Mouse (Mus musculus): Measurements from ENCODE around the gene Psg16. TPM values are rescaled to one million over a fixed set of nuclear protein-coding genes. Genes with fewer than 3 reads are reported as not detected.

Gene Psg16
- 0.06 and 0.09 TPM in 2 replicates for polyA plus RNA-seq (2014; fragmentation: Nextera tagmentation; extraction: Ambion mirVana)

- H3K9ac ChIP-seq (ENCODE audit: low read depth, low read length), result no peak within 1 kb of the TSS
- no peak within 1 kb of the TSS for H3K4me3 ChIP-seq (ENCODE audit: low read depth, low read length)
- H3K27me3 ChIP-seq (ENCODE audit: control insufficient read depth, insufficient read depth, low read length), result no peaks in the 10 kb centered on the region
- ATAC-seq (replicated peaks; ENCODE audit: insufficient number of reproducible peaks, low FRiP score, low TSS enrichment), result peak; percentile 46
- H3K4me2 ChIP-seq, result no peak within 1 kb of the TSS
- WGBS (ENCODE audit: insufficient replicate concordance), result 65% methylated on average over 23 of the region's 23 CpGs
- H3K36me3 ChIP-seq (ENCODE audit: control insufficient read depth, insufficient read depth, low read length), result no peaks in the 10 kb centered on the region
- no peak within 1 kb of the TSS for H3K27ac ChIP-seq (ENCODE audit: low read depth, low read length)
- H3K4me1 ChIP-seq (ENCODE audit: control insufficient read depth, insufficient read depth, low read length), result no peaks in the 10 kb centered on the region
- H3K9me3 ChIP-seq (replicated peaks; ENCODE audit: control insufficient read depth, low read length), result no peaks in the 10 kb centered on the region
Observed at GRCm38 (mm10) chr7:17073904-17074615, at the start of gene Psg16. Psg16 (plus strand) TSS chr7:17074040.

DNA sequence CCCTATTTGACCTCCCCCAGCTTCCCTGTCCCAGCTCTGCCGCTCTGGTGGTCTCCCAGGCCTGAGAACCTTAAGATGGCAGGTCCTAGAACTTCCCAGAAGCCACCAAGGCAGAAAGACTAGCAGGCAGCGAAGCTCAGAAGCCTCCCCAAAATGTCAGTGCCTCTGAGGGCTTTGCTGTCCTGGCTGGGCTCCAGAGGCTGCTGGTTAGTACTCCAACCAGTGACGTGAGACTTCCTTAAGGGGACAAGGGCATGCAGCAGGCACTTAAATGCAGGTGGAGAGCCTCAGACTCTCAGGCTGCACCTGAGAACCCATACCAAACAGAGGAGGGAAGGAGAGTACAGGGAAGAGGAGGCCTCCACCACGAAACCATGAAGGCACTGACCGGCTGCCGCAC is 49.7 kb upstream of the Psg16 start:
- H3K27ac ChIP-seq (ENCODE audit: low read depth, low read length), result peak overlapping the region; percentile 51
- H3K4me1 ChIP-seq (ENCODE audit: control insufficient read depth, insufficient read depth, low read length), result peaks cover 48% of the 10 kb centered on the region
- peaks cover 26% of the 10 kb centered on the region for H3K36me3 ChIP-seq (ENCODE audit: control insufficient read depth, insufficient read depth, low read length)
- ATAC-seq (replicated peaks; ENCODE audit: insufficient number of reproducible peaks, low FRiP score, low TSS enrichment), result no peak
- no peak overlapping the region for H3K4me3 ChIP-seq (ENCODE audit: low read depth, low read length)
- H3K4me2 ChIP-seq, result no peak overlapping the region
- H3K27me3 ChIP-seq (ENCODE audit: control insufficient read depth, insufficient read depth, low read length), result no peaks in the 10 kb centered on the region
- H3K9ac ChIP-seq (ENCODE audit: low read depth, low read length), result peak overlapping the region; percentile 2
- no peaks in the 10 kb centered on the region for H3K9me3 ChIP-seq (replicated peaks; ENCODE audit: control insufficient read depth, low read length)
- WGBS (ENCODE audit: insufficient replicate concordance), result 80% methylated on average over 6 of the region's 6 CpGs

DNA sequence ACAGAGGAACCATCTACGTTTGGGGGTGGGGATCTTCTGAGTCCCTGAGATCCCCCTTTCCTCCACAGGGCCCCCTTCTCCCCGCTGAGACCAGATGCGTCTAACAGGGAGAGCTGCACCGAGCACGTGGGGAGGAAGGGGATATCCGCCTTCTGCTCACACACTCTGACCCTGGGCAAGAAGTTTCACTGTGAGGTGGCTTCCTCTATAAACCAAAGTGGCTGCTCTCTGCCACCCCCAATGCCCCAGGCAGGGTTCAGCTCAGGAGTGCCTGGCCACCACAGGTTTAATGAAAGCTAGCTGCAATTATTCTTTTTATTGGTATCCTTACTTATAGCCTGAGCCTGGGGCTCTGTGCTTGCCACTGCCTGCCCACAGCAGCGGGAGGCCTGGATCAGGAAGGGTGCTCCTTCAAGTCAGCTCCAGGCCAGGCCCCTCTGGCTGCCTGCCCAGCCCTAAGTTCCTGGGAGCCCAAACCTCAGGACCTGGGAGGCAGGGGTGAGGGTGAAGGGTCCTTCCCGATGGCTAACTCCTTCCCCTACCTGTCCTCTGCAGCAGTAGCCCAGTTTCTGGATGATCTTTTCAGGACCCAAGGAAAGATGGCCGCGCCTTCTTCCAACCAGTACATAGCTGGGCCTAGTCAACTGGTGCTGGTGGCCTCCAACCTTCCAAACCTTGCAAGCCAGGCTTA is 48.9 kb upstream of the Psg16 start:
- Histone ChIP-seq H3K27me3 (ENCODE audit: control insufficient read depth, insufficient read depth, low read length) (no peaks in the 10 kb centered on the region), H3K36me3 (ENCODE audit: control insufficient read depth, insufficient read depth, low read length) (peaks cover 21% of the 10 kb centered on the region), H3K4me2 (peak overlapping the region; percentile 77), H3K27ac (ENCODE audit: low read depth, low read length) (no peak overlapping the region), H3K9ac (ENCODE audit: low read depth, low read length) (peak overlapping the region; percentile 30), H3K9me3 (replicated peaks; ENCODE audit: control insufficient read depth, low read length) (no peaks in the 10 kb centered on the region), H3K4me1 (ENCODE audit: control insufficient read depth, insufficient read depth, low read length) (peaks cover 48% of the 10 kb centered on the region), H3K4me3 (ENCODE audit: low read depth, low read length) (no peak overlapping the region)
- 77% methylated on average over 10 of the region's 10 CpGs for WGBS (ENCODE audit: insufficient replicate concordance)
- no peak for ATAC-seq (replicated peaks; ENCODE audit: insufficient number of reproducible peaks, low FRiP score, low TSS enrichment)

GRCm38 (mm10) chr7:17025505-17025894 is 48.3 kb upstream of the Psg16 start:
- Histone ChIP-seq H3K4me2 (peak overlapping the region; percentile 77), H3K9ac (ENCODE audit: low read depth, low read length) (peak overlapping the region; percentile 39; the same call in 1 of the 2 replicates), H3K9me3 (replicated peaks; ENCODE audit: control insufficient read depth, low read length) (no peaks in the 10 kb centered on the region), H3K4me1 (ENCODE audit: control insufficient read depth, insufficient read depth, low read length) (peaks cover 48% of the 10 kb centered on the region), H3K36me3 (ENCODE audit: control insufficient read depth, insufficient read depth, low read length) (peaks cover 19% of the 10 kb centered on the region), H3K27me3 (ENCODE audit: control insufficient read depth, insufficient read depth, low read length) (no peaks in the 10 kb centered on the region), H3K4me3 (ENCODE audit: low read depth, low read length) (0 out of 2 replicates have a peak overlapping the region, but pooled peaks have one; percentile 1), H3K27ac (ENCODE audit: low read depth, low read length) (no peak overlapping the region)
- no peak for ATAC-seq (replicated peaks; ENCODE audit: insufficient number of reproducible peaks, low FRiP score, low TSS enrichment)
- WGBS (ENCODE audit: insufficient replicate concordance), result 57% methylated on average over 4 of the region's 4 CpGs

- ATAC-seq (replicated peaks; ENCODE audit: insufficient number of reproducible peaks, low FRiP score, low TSS enrichment), result no peak
- Histone ChIP-seq H3K9me3 (replicated peaks; ENCODE audit: control insufficient read depth, low read length) (no peaks in the 10 kb centered on the region), H3K4me3 (ENCODE audit: low read depth, low read length) (0 out of 2 replicates have a peak overlapping the region, but pooled peaks have one; percentile 1), H3K9ac (ENCODE audit: low read depth, low read length) (peak overlapping the region; percentile 39; the same call in 1 of the 2 replicates), H3K27ac (ENCODE audit: low read depth, low read length) (no peak overlapping the region), H3K4me1 (ENCODE audit: control insufficient read depth, insufficient read depth, low read length) (peaks cover 48% of the 10 kb centered on the region), H3K4me2 (peak overlapping the region; percentile 77), H3K36me3 (ENCODE audit: control insufficient read depth, insufficient read depth, low read length) (peaks cover 15% of the 10 kb centered on the region), H3K27me3 (ENCODE audit: control insufficient read depth, insufficient read depth, low read length) (no peaks in the 10 kb centered on the region)
- WGBS (ENCODE audit: insufficient replicate concordance), result 45% methylated on average over 9 of the region's 9 CpGs
Observed at GRCm38 (mm10) chr7:17025896-17026622, 47.8 kb upstream of the Psg16 start.

DNA sequence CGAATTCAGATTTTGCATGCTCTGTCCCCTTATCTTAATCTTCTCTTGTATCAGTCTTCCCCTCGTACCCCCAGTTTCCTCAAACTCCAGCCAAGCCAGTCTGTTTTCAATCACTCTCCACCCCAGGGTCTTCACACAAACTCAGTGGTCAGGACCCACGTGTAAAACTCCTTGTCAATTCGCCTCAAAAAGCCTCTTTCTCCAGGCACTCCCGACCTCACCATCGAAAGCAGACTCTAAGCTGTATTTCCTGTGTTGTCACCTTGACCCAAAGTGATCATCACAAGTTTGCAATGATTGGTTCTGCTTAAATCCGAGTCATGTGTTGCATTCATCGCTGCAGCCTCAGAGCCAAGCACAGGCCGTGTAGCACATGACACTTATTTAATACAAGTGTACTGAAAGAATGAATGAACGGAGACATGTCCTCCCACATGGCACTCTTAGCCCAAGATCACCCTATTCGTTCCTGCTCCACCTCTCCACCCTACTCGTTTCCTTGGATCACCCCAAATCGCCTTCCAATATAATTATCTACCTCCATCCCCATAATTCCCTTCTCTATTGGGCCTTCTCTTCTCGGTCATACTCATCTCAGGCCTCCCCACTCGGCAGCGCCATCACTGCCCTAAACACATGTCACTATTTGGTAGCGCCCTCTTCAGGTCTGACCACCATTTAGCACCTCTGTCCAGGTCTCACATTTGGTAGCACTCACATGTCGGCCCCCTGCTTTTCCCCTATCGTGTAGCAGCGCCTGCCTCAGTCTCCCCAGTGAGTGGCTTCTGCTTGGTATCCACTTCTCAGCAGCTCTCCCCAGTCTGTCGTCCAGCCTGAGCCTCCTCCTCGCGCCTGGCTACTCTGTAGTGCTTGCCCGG is 46.9 kb upstream of the Psg16 start:
- H3K9ac ChIP-seq (ENCODE audit: low read depth, low read length), result peak overlapping the region; percentile 82
- H3K27me3 ChIP-seq (ENCODE audit: control insufficient read depth, insufficient read depth, low read length), result no peaks in the 10 kb centered on the region
- H3K36me3 ChIP-seq (ENCODE audit: control insufficient read depth, insufficient read depth, low read length), result peaks cover 8% of the 10 kb centered on the region
- H3K27ac ChIP-seq (ENCODE audit: low read depth, low read length), result peak overlapping the region; percentile 65
- no peaks in the 10 kb centered on the region for H3K9me3 ChIP-seq (replicated peaks; ENCODE audit: control insufficient read depth, low read length)
- ATAC-seq (replicated peaks; ENCODE audit: insufficient number of reproducible peaks, low FRiP score, low TSS enrichment), result peak; percentile 44
- peak overlapping the region; percentile 88 for H3K4me3 ChIP-seq (ENCODE audit: low read depth, low read length)
- peak overlapping the region; percentile 77 for H3K4me2 ChIP-seq
- H3K4me1 ChIP-seq (ENCODE audit: control insufficient read depth, insufficient read depth, low read length), result peaks cover 48% of the 10 kb centered on the region
- WGBS (ENCODE audit: insufficient replicate concordance), result 3% methylated on average over 24 of the region's 24 CpGs

DNA sequence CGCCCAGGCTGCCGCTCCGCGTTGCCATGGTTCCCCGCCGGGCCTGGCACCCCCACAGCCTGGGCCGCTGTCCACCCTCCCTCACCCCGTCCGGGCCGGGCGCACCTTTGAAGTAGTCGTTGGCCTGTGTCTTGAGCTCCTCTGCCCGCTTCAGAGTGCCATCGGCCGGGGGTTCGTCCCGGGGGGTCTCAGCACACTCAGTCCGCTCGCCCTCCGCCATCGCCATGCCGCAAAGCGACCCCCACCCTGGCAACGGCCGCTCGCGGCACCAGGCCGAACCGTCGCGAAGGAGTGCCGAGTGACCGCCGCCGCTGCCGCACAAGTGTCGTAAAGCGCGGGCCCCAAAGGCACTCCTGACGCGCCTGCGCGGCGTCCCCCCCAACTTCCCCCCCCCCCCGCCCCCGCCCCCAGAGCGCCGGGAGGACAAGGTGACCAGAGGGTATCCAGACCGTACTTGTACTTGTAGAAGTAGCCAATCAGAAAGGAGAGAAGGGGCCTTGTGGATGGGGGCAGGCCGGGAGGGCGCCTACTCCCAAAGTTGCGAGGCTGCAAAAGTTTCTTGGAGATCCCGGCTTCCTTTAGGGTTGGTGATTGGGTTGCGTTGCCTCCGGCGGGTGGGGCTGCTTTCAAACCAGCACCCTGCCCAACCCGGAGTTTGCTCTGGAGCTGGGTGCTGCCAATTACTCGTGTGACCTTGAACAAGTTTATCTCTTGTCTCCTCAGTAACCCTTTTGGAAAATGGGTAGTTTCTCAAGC is 46.1 kb upstream of the Psg16 start, which contains the start of gene Ppp5c:
Ppp5c (minus strand) TSS at position 337 of the 756 bp plus-strand sequence.
- H3K9me3 ChIP-seq (replicated peaks; ENCODE audit: control insufficient read depth, low read length), result no peaks in the 10 kb centered on the region
- peaks cover 4% of the 10 kb centered on the region; the same call in 1 of the 2 replicates for H3K36me3 ChIP-seq (ENCODE audit: control insufficient read depth, insufficient read depth, low read length)
- H3K4me1 ChIP-seq (ENCODE audit: control insufficient read depth, insufficient read depth, low read length), result peaks cover 43% of the 10 kb centered on the region
- WGBS (ENCODE audit: insufficient replicate concordance), result under 1% methylated on average over 56 of the region's 58 CpGs
- peak within 1 kb of the TSS; percentile 88 for H3K4me3 ChIP-seq (ENCODE audit: low read depth, low read length)
- peak within 1 kb of the TSS; percentile 82 for H3K9ac ChIP-seq (ENCODE audit: low read depth, low read length)
- ATAC-seq (replicated peaks; ENCODE audit: insufficient number of reproducible peaks, low FRiP score, low TSS enrichment), result peak; percentile 82
- peak within 1 kb of the TSS; percentile 65 for H3K27ac ChIP-seq (ENCODE audit: low read depth, low read length)
- no peaks in the 10 kb centered on the region for H3K27me3 ChIP-seq (ENCODE audit: control insufficient read depth, insufficient read depth, low read length)
- H3K4me2 ChIP-seq, result peak within 1 kb of the TSS; percentile 77
